9 mouse cellular contexts compared by ENCODE assay signal in genomic region chr2:84887411-84888271, GRCm38 (mm10). TPM values are rescaled to one million over a fixed set of nuclear protein-coding genes. Genes with fewer than 3 reads are reported as not detected.
A peak's percentile ranks its signal among the peaks of the same experiment; 100 is the strongest.
DNase-seq lines count a peak whose midpoint lies in the region; ATAC-seq and TF ChIP-seq lines count a peak whose summit lies in the region.
"Had no signal": no experiment of that assay in that cellular context is flagged by ENCODE, and none has a peak within 500 bp of the region (broad histone marks: within the 10 kb centered on the region; RNA-seq: fewer than 3 reads in every experiment).

No protein-coding gene starts in this region.

- WGBS in forebrain, embryonic 12.5 days: under 1% methylated on average over 58 of the region's 58 CpGs
- WGBS in liver, embryonic 13.5 days (ENCODE audit: insufficient replicate concordance): under 1% methylated on average over 58 of the region's 58 CpGs

- H3K36me3 ChIP-seq in forebrain, embryonic 12.5 days (replicated peaks): no peaks in the 10 kb centered on the region
- H3K36me3 ChIP-seq in liver, embryonic 13.5 days: no peaks in the 10 kb centered on the region
- no peaks in the 10 kb centered on the region for H3K36me3 ChIP-seq in myocyte (ENCODE audit: control insufficient read depth, insufficient read depth)
- H3K36me3 ChIP-seq: G1E had no signal

- H3K79me2 ChIP-seq in myocyte (ENCODE audit: control insufficient read depth, insufficient read depth): no peaks in the 10 kb centered on the region

- H3K9me3 ChIP-seq in forebrain, embryonic 12.5 days: no peaks in the 10 kb centered on the region
- no peaks in the 10 kb centered on the region for H3K9me3 ChIP-seq in liver, embryonic 13.5 days (replicated peaks)

- H3K4me3 ChIP-seq in forebrain, embryonic 12.5 days (replicated peaks): peak overlapping the region; percentile 65
- H3K4me3 ChIP-seq in liver, embryonic 13.5 days (replicated peaks): peak overlapping the region; percentile 58
- peak overlapping the region; percentile 18 for H3K4me3 ChIP-seq in myocyte

- TF ChIP-seq POLR2A in myocyte (IDR thresholded peaks at IDR 0.05; ENCODE audit: insufficient read length, low read depth): no peak

- peaks cover 85% of the 10 kb centered on the region for H3K27me3 ChIP-seq in forebrain, embryonic 12.5 days
- H3K27me3 ChIP-seq in liver, embryonic 13.5 days: peaks cover 100% of the 10 kb centered on the region
- H3K27me3 ChIP-seq in myocyte (ENCODE audit: control insufficient read depth, insufficient read depth, insufficient read length): peaks cover 28% of the 10 kb centered on the region

- peak overlapping the region; percentile 61 for H3K9ac ChIP-seq in forebrain, embryonic 12.5 days
- no peak overlapping the region for H3K9ac ChIP-seq in liver, embryonic 13.5 days

- peaks cover 52% of the 10 kb centered on the region for H3K4me1 ChIP-seq in forebrain, embryonic 12.5 days
- peaks cover 38% of the 10 kb centered on the region for H3K4me1 ChIP-seq in liver, embryonic 13.5 days (replicated peaks)

- H3K4me2 ChIP-seq in forebrain, embryonic 12.5 days: peak overlapping the region; percentile 79
- peak overlapping the region; percentile 65 for H3K4me2 ChIP-seq in liver, embryonic 13.5 days
- H3K4me2 ChIP-seq in myocyte (ENCODE audit: low read depth): peak overlapping the region; percentile 99

- H3K27ac ChIP-seq in forebrain, embryonic 12.5 days: peak overlapping the region; percentile 42; the same call in 1 of the 2 replicates
- H3K27ac ChIP-seq in liver, embryonic 13.5 days: no peak overlapping the region

- DNase-seq in cerebellum, postnatal 25 days: peak; percentile 25 to 38
- DNase-seq in cerebellum, adult 11 months: no peak
- peak; percentile 58 for DNase-seq in R1 (ENCODE audit: low read depth, low spot score)
- DNase-seq in liver, embryonic 13.5 days: no peak
- no peak for DNase-seq in gastrocnemius, postnatal 25 days

- ATAC-seq in forebrain, embryonic 12.5 days (ENCODE audit: low FRiP score): peak; percentile 54
- peak; percentile 28 for ATAC-seq in inflammation-experienced regulatory T-cells, adult 6 months
- ATAC-seq in liver, embryonic 13.5 days (ENCODE audit: low read depth): no peak

- no peak overlapping the region for H3ac ChIP-seq in myocyte (ENCODE audit: control insufficient read depth, insufficient read length)

TF ChIP-seq in myocyte, 11 proteins besides CTCF, POLR2A, EP300 and RAD21:
- TF ChIP-seq MYOD1 (IDR thresholded peaks at IDR 0.05; ENCODE audit: control insufficient read depth in 1 of 3, insufficient read length in 2 of 3, low read depth in 2 of 3): no peak
- TF ChIP-seq SRF (IDR thresholded peaks at IDR 0.05; ENCODE audit: control insufficient read depth, insufficient read length, low read depth): no peak
- no peak for TF ChIP-seq MYOG (IDR thresholded peaks at IDR 0.05; ENCODE audit: control insufficient read depth in 1 of 3, insufficient read depth in 1 of 3, insufficient read length in 2 of 3, low read depth in 2 of 3)
- no peak for TF ChIP-seq POLR2AphosphoS2 (IDR thresholded peaks at IDR 0.05; ENCODE audit: insufficient read length, low read depth)
- TF ChIP-seq REST (IDR thresholded peaks at IDR 0.05; ENCODE audit: insufficient read depth, insufficient read length): no peak
- no peak for TF ChIP-seq E2F4 (IDR thresholded peaks at IDR 0.05; ENCODE audit: insufficient read depth)
- TF ChIP-seq TCF12 (IDR thresholded peaks at IDR 0.05; ENCODE audit: insufficient read depth, poor library complexity, severe bottlenecking): no peak
- no peak for TF ChIP-seq MAX (IDR thresholded peaks at IDR 0.05; ENCODE audit: low read depth)
- no peak for TF ChIP-seq TCF3 (IDR thresholded peaks at IDR 0.05; ENCODE audit: insufficient read length, low read depth)
- no peak for TF ChIP-seq CEBPB (IDR thresholded peaks at IDR 0.05; ENCODE audit: insufficient read depth, poor library complexity, severe bottlenecking)
- no peak for TF ChIP-seq USF1 (IDR thresholded peaks at IDR 0.05; ENCODE audit: low read depth)

RNA-seq across cellular contexts. Expression of gene Rtn4rl2, which starts 1.1 kb away (rescaled TPM):
- polyA plus RNA-seq in forebrain, embryonic 12.5 days (2016; fragmentation: Nextera tagmentation; extraction: Ambion mirVana): 5.2 and 7.9 TPM in 2 replicates
- polyA plus RNA-seq in inflammation-experienced regulatory T-cells, adult 6 months (2017; shearing (Covaris generic)): not detected
- not detected in 2 replicates for polyA plus RNA-seq in liver, embryonic 13.5 days (2015; fragmentation: Nextera tagmentation; extraction: Ambion mirVana)
- 0.13 TPM for polyA plus RNA-seq in myocyte (2012; fragmentation: generic; extraction: Trizol)
- under 1 TPM; 0.43 to 0.54 TPM for total RNA-seq in gastrocnemius, postnatal 25 days (2021)
- total RNA-seq: G1E had no signal
- polyA plus RNA-seq: G1E had no signal

RNA-seq across cellular contexts. Expression of gene Slc43a3, which starts 48.7 kb away (rescaled TPM):
- 10.1 and 11.3 TPM in 2 replicates for polyA plus RNA-seq in forebrain, embryonic 12.5 days (2016; fragmentation: Nextera tagmentation; extraction: Ambion mirVana)
- polyA plus RNA-seq in inflammation-experienced regulatory T-cells, adult 6 months (2017; shearing (Covaris generic)): 10 to 100 TPM in 1 of 3 experiments, 1 to 10 TPM in 2; 8.8 to 23.4 (median 9.2) TPM
- 120 and 129 TPM in 2 replicates for polyA plus RNA-seq in liver, embryonic 13.5 days (2015; fragmentation: Nextera tagmentation; extraction: Ambion mirVana)
- 4.5 TPM for polyA plus RNA-seq in myocyte (2012; fragmentation: generic; extraction: Trizol)
- 10 to 100 TPM; 22.9 to 23.4 TPM for total RNA-seq in gastrocnemius, postnatal 25 days (2021)

RNA-seq across cellular contexts. Expression of gene Slc43a1, which starts 49.0 kb away (rescaled TPM):
- polyA plus RNA-seq in forebrain, embryonic 12.5 days (2016; fragmentation: Nextera tagmentation; extraction: Ambion mirVana): 11.4 and 14.4 TPM in 2 replicates
- polyA plus RNA-seq in inflammation-experienced regulatory T-cells, adult 6 months (2017; shearing (Covaris generic)): 1 to 10 TPM; 1.9 to 9.1 (median 5.9) TPM
- 138 and 178 TPM in 2 replicates for polyA plus RNA-seq in liver, embryonic 13.5 days (2015; fragmentation: Nextera tagmentation; extraction: Ambion mirVana)
- polyA plus RNA-seq in myocyte (2012; fragmentation: generic; extraction: Trizol): 2.0 TPM
- 1 to 10 TPM; 7.7 to 8.4 TPM for total RNA-seq in gastrocnemius, postnatal 25 days (2021)
- polyA plus RNA-seq: G1E had no signal

Comparison
In these comparisons a context has a peak if more than half of its experiments do, and no peak if none do; other contexts are left out.
1. DNase-seq: peak in cerebellum, postnatal 25 days (2 of 2) and R1 (single experiment); none in cerebellum, adult 11 months (single experiment), liver, embryonic 13.5 days (single experiment) and gastrocnemius, postnatal 25 days (single experiment).
2. Peak in every context shown above with its lines, with median percentiles within 50 percentile points of each other: H3K4me2 ChIP-seq and H3K4me3 ChIP-seq.